ENCODE assay signal across 9 mouse cellular contexts in genomic region chr12:101008648-101009047, GRCm38 (mm10). TPM values are rescaled to one million over a fixed set of nuclear protein-coding genes. Genes with fewer than 3 reads are reported as not detected.
A peak's percentile ranks its signal among the peaks of the same experiment; 100 is the strongest.
DNase-seq lines count a peak whose midpoint lies in the region; ATAC-seq lines count a peak whose summit lies in the region.
"Had no signal": no experiment of that assay in that cellular context is flagged by ENCODE, and none has a peak within 500 bp of the region (broad histone marks: within the 10 kb centered on the region; RNA-seq: fewer than 3 reads in every experiment).

No protein-coding gene starts in this region.

- ATAC-seq in hindbrain, embryonic 13.5 days (ENCODE audit: low FRiP score), result no peak
- no peak for ATAC-seq in hindbrain, embryonic 16.5 days
- no peak for ATAC-seq in neural tube, embryonic 14.5 days (ENCODE audit: low read depth)
- no peak for ATAC-seq in neural tube, embryonic 15.5 days (ENCODE audit: low FRiP score)
- ATAC-seq in frontal cortex, adult (ENCODE audit: low TSS enrichment), result no peak

- peak overlapping the region; percentile 55; the same call in 1 of the 2 replicates for H3K9ac ChIP-seq in hindbrain, embryonic 13.5 days
- H3K9ac ChIP-seq in hindbrain, embryonic 16.5 days (ENCODE audit: low read depth, low read length), result no peak overlapping the region; the same call in 1 of the 2 replicates
- H3K9ac ChIP-seq in neural tube, embryonic 14.5 days (replicated peaks; ENCODE audit: low read depth, low read length), result 0 out of 2 replicates have a peak overlapping the region, but pooled peaks have one; percentile 25
- H3K9ac ChIP-seq in neural tube, embryonic 15.5 days (replicated peaks), result no peak overlapping the region

- 0 out of 2 replicates have a peak overlapping the region, but pooled peaks have one; percentile 9 for H3K27ac ChIP-seq in hindbrain, embryonic 13.5 days
- H3K27ac ChIP-seq in hindbrain, embryonic 16.5 days (ENCODE audit: low read depth, low read length), result no peak overlapping the region; the same call in 1 of the 2 replicates
- no peak overlapping the region for H3K27ac ChIP-seq in neural tube, embryonic 14.5 days (ENCODE audit: low read depth, low read length)
- H3K27ac ChIP-seq in neural tube, embryonic 15.5 days (replicated peaks), result no peak overlapping the region

- H3K27me3 ChIP-seq in hindbrain, embryonic 13.5 days, result 0 out of 2 replicates have a peak, but pooled peaks cover 5% of the 10 kb centered on the region
- H3K27me3 ChIP-seq in hindbrain, embryonic 16.5 days (replicated peaks; ENCODE audit: control insufficient read depth, insufficient read depth, low read length), result no peaks in the 10 kb centered on the region
- no peaks in the 10 kb centered on the region for H3K27me3 ChIP-seq in neural tube, embryonic 14.5 days (ENCODE audit: control insufficient read depth, insufficient read depth, low read length)
- no peaks in the 10 kb centered on the region for H3K27me3 ChIP-seq in neural tube, embryonic 15.5 days (replicated peaks)

- H3K9me3 ChIP-seq in hindbrain, embryonic 13.5 days, result no peaks in the 10 kb centered on the region
- no peaks in the 10 kb centered on the region for H3K9me3 ChIP-seq in hindbrain, embryonic 16.5 days (ENCODE audit: control insufficient read depth, low read length)
- H3K9me3 ChIP-seq in neural tube, embryonic 14.5 days (ENCODE audit: control insufficient read depth, low read length), result no peaks in the 10 kb centered on the region
- H3K9me3 ChIP-seq in neural tube, embryonic 15.5 days (replicated peaks), result no peaks in the 10 kb centered on the region

- H3K4me3 ChIP-seq in hindbrain, embryonic 13.5 days, result no peak overlapping the region
- H3K4me3 ChIP-seq in hindbrain, embryonic 16.5 days (ENCODE audit: low read length), result no peak overlapping the region
- no peak overlapping the region for H3K4me3 ChIP-seq in neural tube, embryonic 14.5 days (ENCODE audit: low read depth, low read length)
- no peak overlapping the region for H3K4me3 ChIP-seq in neural tube, embryonic 15.5 days (replicated peaks)

- peaks cover 70% of the 10 kb centered on the region for H3K4me1 ChIP-seq in hindbrain, embryonic 13.5 days (replicated peaks)
- peaks cover 22% of the 10 kb centered on the region for H3K4me1 ChIP-seq in hindbrain, embryonic 16.5 days (ENCODE audit: control insufficient read depth, insufficient read depth, low read depth, low read length)
- peaks cover 20% of the 10 kb centered on the region for H3K4me1 ChIP-seq in neural tube, embryonic 14.5 days (ENCODE audit: control insufficient read depth, insufficient read depth, low read length)
- H3K4me1 ChIP-seq in neural tube, embryonic 15.5 days, result peaks cover 45% of the 10 kb centered on the region

- DNase-seq in induced T-regulatory cell, adult 2 months (ENCODE audit: low read depth), result peak; percentile 60
- DNase-seq in yolk sac, embryonic 10.5 days (ENCODE audit: low spot score), result peak; percentile 15
- DNase-seq in right cerebral cortex, postnatal 10 days (ENCODE audit: low spot score in 2 of 2), result no peak
- DNase-seq: adrenal gland, postnatal 36 days had no signal

- H3K36me3 ChIP-seq in hindbrain, embryonic 13.5 days, result no peaks in the 10 kb centered on the region
- H3K36me3 ChIP-seq in hindbrain, embryonic 16.5 days (ENCODE audit: control insufficient read depth, insufficient read depth, low read length), result no peaks in the 10 kb centered on the region
- no peaks in the 10 kb centered on the region for H3K36me3 ChIP-seq in neural tube, embryonic 14.5 days (ENCODE audit: control insufficient read depth, insufficient read depth, low read length)
- H3K36me3 ChIP-seq in neural tube, embryonic 15.5 days, result no peaks in the 10 kb centered on the region

- 36% methylated on average over 4 of the region's 4 CpGs for whole genome bisulfite sequencing in hindbrain, embryonic 13.5 days
- WGBS in hindbrain, embryonic 16.5 days, result 32% methylated on average over 4 of the region's 4 CpGs
- 33% methylated on average over 4 of the region's 4 CpGs for WGBS in neural tube, embryonic 14.5 days
- 39% methylated on average over 4 of the region's 4 CpGs for WGBS in neural tube, embryonic 15.5 days

- H3K4me2 ChIP-seq in hindbrain, embryonic 13.5 days, result no peak overlapping the region
- no peak overlapping the region for H3K4me2 ChIP-seq in hindbrain, embryonic 16.5 days (ENCODE audit: low read length)
- no peak overlapping the region for H3K4me2 ChIP-seq in neural tube, embryonic 14.5 days (ENCODE audit: low read depth, low read length)
- no peak overlapping the region for H3K4me2 ChIP-seq in neural tube, embryonic 15.5 days

RNA-seq across cellular contexts. Expression of gene Ccdc88c, which starts 20.2 kb away (rescaled TPM):
- 12.9 and 13.8 TPM in 2 replicates for polyA plus RNA-seq in hindbrain, embryonic 13.5 days (2015; fragmentation: Nextera tagmentation; extraction: Ambion mirVana)
- 9.0 and 10.9 TPM in 2 replicates for polyA plus RNA-seq in hindbrain, embryonic 16.5 days (2015; fragmentation: Nextera tagmentation; extraction: Ambion mirVana)
- 13.6 and 14.6 TPM in 2 replicates for polyA plus RNA-seq in neural tube, embryonic 14.5 days (2014; fragmentation: Nextera tagmentation; extraction: Ambion mirVana)
- polyA plus RNA-seq in neural tube, embryonic 15.5 days (2015; fragmentation: Nextera tagmentation; extraction: Ambion mirVana), result 9.6 and 10.1 TPM in 2 replicates

Comparison
In these comparisons a context has a peak if more than half of its experiments do, and no peak if none do; other contexts are left out.
1. H3K9ac ChIP-seq: peak in hindbrain, embryonic 13.5 days (single experiment) and neural tube, embryonic 14.5 days (single experiment); none in hindbrain, embryonic 16.5 days (single experiment) and neural tube, embryonic 15.5 days (single experiment).
2. DNase-seq: peak in induced T-regulatory cell, adult 2 months (single experiment) and yolk sac, embryonic 10.5 days (single experiment); none in right cerebral cortex, postnatal 10 days (0 of 2).